In genomic region chr1:178407651-178408050, GRCm38 (mm10) we compare ENCODE assay signal across 24 mouse cellular contexts. TPM values are rescaled to one million over a fixed set of nuclear protein-coding genes. Genes with fewer than 3 reads are reported as not detected.
A peak's percentile ranks its signal among the peaks of the same experiment; 100 is the strongest.
DNase-seq lines count a peak whose midpoint lies in the region; ATAC-seq and TF ChIP-seq lines count a peak whose summit lies in the region.
"Had no signal": no experiment of that assay in that cellular context is flagged by ENCODE, and none has a peak within 500 bp of the region (broad histone marks: within the 10 kb centered on the region; RNA-seq: fewer than 3 reads in every experiment).

No protein-coding gene starts in this region.

- peak; percentile 34 for DNase-seq in cerebellum, adult 11 months
- DNase-seq in cerebellum, postnatal 4 days (ENCODE audit: low spot score in 2 of 2) = no peak
- peak; percentile 6 for DNase-seq in left cerebral cortex, postnatal 4 days
- no peak for DNase-seq in left cerebral cortex, adult 18-20 months (ENCODE audit: low spot score in 2 of 2)
- DNase-seq in cerebellum, adult 2 months = peak; percentile 48 to 79
- peak; percentile 30 to 61 for DNase-seq in cerebellum, postnatal 25 days
- DNase-seq in kidney, adult 18-20 months = no peak
- DNase-seq: adrenal gland, postnatal 10 days; gastrocnemius, postnatal 25 days; heart, postnatal 36 days; layer of hippocampus, adult 9-11 months; lung, postnatal 14 days; retina, postnatal 1 day; right cerebral cortex, postnatal 25 days; spleen, adult 18-20 months had no signal

- no peak overlapping the region for H3K9ac ChIP-seq in midbrain, embryonic 15.5 days
- H3K9ac ChIP-seq: hindbrain, embryonic 15.5 days; limb, embryonic 15.5 days; midbrain, embryonic 12.5 days; neural tube, embryonic 12.5 days had no signal

- no peak for TF ChIP-seq CTCF in cerebellum, adult 2 months (IDR thresholded peaks at IDR 0.05; ENCODE audit: borderline replicate concordance, insufficient read depth, low read depth, low read length)

- intact Hi-C loops in left cerebral cortex, postnatal 4 days (cut with DNase I) = loop anchor here (2.0 to 5.0 kb wide), 2 partner anchors 71 to 85 kb away; partner anchors contain the start of gene Hnrnpu

- H3K4me3 ChIP-seq in cerebellum, adult 2 months (replicated peaks; ENCODE audit: insufficient read depth, low read depth, low read length) = no peak overlapping the region
- H3K4me3 ChIP-seq in midbrain, embryonic 15.5 days = no peak overlapping the region
- H3K4me3 ChIP-seq: heart, adult 2 months; hindbrain, embryonic 15.5 days; left cerebral cortex, adult 2 months; limb, embryonic 15.5 days; midbrain, embryonic 12.5 days; neural tube, embryonic 12.5 days had no signal

- no peak overlapping the region for H3K4me2 ChIP-seq in midbrain, embryonic 15.5 days
- H3K4me2 ChIP-seq: limb, embryonic 15.5 days; midbrain, embryonic 12.5 days; neural tube, embryonic 12.5 days had no signal

- TF ChIP-seq POLR2A in cerebellum, adult 2 months (IDR thresholded peaks at IDR 0.05; ENCODE audit: borderline replicate concordance, insufficient read depth, low read length) = no peak

- no peak for ATAC-seq in midbrain, embryonic 15.5 days (replicated peaks)
- ATAC-seq: forebrain, embryonic 16.5 days; intestine, postnatal 0 days had no signal

- H3K27ac ChIP-seq in cerebellum, adult 2 months (ENCODE audit: insufficient read depth, low read length) = no peak overlapping the region
- no peak overlapping the region for H3K27ac ChIP-seq in midbrain, embryonic 15.5 days
- H3K27ac ChIP-seq: hindbrain, embryonic 15.5 days; left cerebral cortex, adult 2 months; limb, embryonic 15.5 days; midbrain, embryonic 12.5 days; neural tube, embryonic 12.5 days had no signal

- no peaks in the 10 kb centered on the region; the same call in 1 of the 2 replicates for H3K4me1 ChIP-seq in cerebellum, adult 2 months (ENCODE audit: control insufficient read depth, insufficient read depth, low read length)
- H3K4me1 ChIP-seq in midbrain, embryonic 15.5 days = no peaks in the 10 kb centered on the region
- H3K4me1 ChIP-seq: hindbrain, embryonic 15.5 days; limb, embryonic 15.5 days; midbrain, embryonic 12.5 days; neural tube, embryonic 12.5 days had no signal

- no peaks in the 10 kb centered on the region for H3K36me3 ChIP-seq in midbrain, embryonic 15.5 days (replicated peaks)
- H3K36me3 ChIP-seq: hindbrain, embryonic 15.5 days; limb, embryonic 15.5 days; midbrain, embryonic 12.5 days; neural tube, embryonic 12.5 days had no signal

- H3K27me3 ChIP-seq in cerebellum, adult 2 months (ENCODE audit: control insufficient read depth, insufficient read depth, low read length) = no peaks in the 10 kb centered on the region
- H3K27me3 ChIP-seq in midbrain, embryonic 15.5 days (replicated peaks) = no peaks in the 10 kb centered on the region
- H3K27me3 ChIP-seq: hindbrain, embryonic 15.5 days; limb, embryonic 15.5 days; midbrain, embryonic 12.5 days; neural tube, embryonic 12.5 days had no signal

- no peaks in the 10 kb centered on the region for H3K9me3 ChIP-seq in midbrain, embryonic 15.5 days
- H3K9me3 ChIP-seq: hindbrain, embryonic 15.5 days; limb, embryonic 15.5 days; midbrain, embryonic 12.5 days; neural tube, embryonic 12.5 days had no signal

- WGBS in cerebellum, adult 2 months = 4% methylated on average over 2 of the region's 2 CpGs
- 78% methylated on average over 2 of the region's 2 CpGs for WGBS in midbrain, embryonic 15.5 days

RNA-seq across cellular contexts. Expression of gene Efcab2, which starts 1.8 kb away (rescaled TPM):
- 1 to 10 TPM; 6.2 to 8.3 TPM for total RNA-seq in left cerebral cortex, postnatal 4 days (2021)
- 10 to 100 TPM in 1 of 2 experiments, 1 to 10 TPM in 1; 9.9 to 12.1 TPM for total RNA-seq in left cerebral cortex, adult 18-20 months (2021)
- polyA plus RNA-seq in cerebellum, adult 2 months (2012; rRNA removed) = 9.6 and 12.9 TPM in 2 replicates
- polyA plus RNA-seq in midbrain, embryonic 15.5 days (2015; fragmentation: Nextera tagmentation; extraction: Ambion mirVana) = 9.5 and 10.7 TPM in 2 replicates

Comparison
In these comparisons a context has a peak if more than half of its experiments do, and no peak if none do; other contexts are left out.
1. DNase-seq: peak in cerebellum, adult 11 months (single experiment), left cerebral cortex, postnatal 4 days (single experiment), cerebellum, adult 2 months (2 of 2) and cerebellum, postnatal 25 days (2 of 2); none in cerebellum, postnatal 4 days (0 of 2), left cerebral cortex, adult 18-20 months (0 of 2) and kidney, adult 18-20 months (single experiment).